Mouse (Mus musculus): ENCODE results near the gene Ptch2. TPM values are rescaled to one million over a fixed set of nuclear protein-coding genes. Genes with fewer than 3 reads are reported as not detected.

The Ptch2 gene
- polyA plus RNA-seq, 1 experiment from 2014 or later: 3.5 TPM

DNA sequence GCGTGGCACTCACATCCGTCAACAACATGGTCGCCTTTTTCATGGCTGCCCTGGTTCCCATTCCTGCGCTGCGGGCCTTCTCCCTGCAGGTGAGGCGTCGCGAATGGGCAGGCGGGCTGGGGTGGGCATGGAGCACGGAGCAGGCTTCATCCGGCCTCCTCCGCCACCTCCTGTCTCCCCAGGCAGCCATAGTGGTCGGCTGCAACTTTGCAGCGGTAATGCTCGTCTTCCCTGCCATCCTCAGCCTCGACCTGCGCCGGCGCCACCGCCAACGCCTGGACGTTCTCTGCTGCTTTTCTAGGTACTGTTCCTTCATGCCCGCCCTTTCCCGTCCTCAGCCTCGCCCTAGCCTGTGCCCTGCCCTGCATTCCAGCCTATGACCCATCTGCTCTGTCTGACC, 13.5 kb downstream of the Ptch2 start:
- Histone ChIP-seq H3K27ac (no peak overlapping the region), H3K27me3 (ENCODE audit: insufficient read depth, poor library complexity, severe bottlenecking) (no peaks in the 10 kb centered on the region), H3K4me3 (no peak overlapping the region), H3K36me3 (peaks cover 51% of the 10 kb centered on the region), H3K9me3 (no peaks in the 10 kb centered on the region), H3K4me1 (peaks cover 9% of the 10 kb centered on the region; the same call in 1 of the 2 replicates)
- 90% methylated on average over 25 of the region's 25 CpGs for WGBS
- no peak for DNase-seq (ENCODE audit: low spot score)

DNA sequence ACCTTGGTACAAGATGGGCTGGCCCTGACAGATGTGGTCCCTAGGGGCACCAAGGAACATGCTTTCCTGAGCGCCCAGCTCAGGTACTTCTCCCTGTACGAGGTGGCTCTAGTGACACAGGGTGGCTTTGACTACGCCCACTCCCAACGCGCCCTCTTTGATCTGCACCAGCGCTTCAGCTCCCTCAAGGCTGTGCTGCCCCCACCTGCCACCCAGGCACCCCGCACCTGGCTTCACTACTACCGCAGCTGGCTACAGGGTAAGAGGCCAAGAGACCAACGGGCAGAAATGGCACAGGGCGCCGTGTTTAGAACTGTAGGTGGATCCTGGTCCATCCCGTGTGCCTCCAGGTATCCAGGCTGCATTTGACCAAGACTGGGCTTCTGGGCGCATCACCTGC, 14.4 kb downstream of the Ptch2 start:
- Histone ChIP-seq H3K4me3 (no peak overlapping the region), H3K9me3 (no peaks in the 10 kb centered on the region), H3K36me3 (peaks cover 57% of the 10 kb centered on the region), H3K27ac (no peak overlapping the region), H3K4me1 (peaks cover 6% of the 10 kb centered on the region; the same call in 1 of the 2 replicates), H3K27me3 (ENCODE audit: insufficient read depth, poor library complexity, severe bottlenecking) (no peaks in the 10 kb centered on the region)
- DNase-seq (ENCODE audit: low spot score): no peak
- 84% methylated on average over 13 of the region's 13 CpGs for WGBS

DNA sequence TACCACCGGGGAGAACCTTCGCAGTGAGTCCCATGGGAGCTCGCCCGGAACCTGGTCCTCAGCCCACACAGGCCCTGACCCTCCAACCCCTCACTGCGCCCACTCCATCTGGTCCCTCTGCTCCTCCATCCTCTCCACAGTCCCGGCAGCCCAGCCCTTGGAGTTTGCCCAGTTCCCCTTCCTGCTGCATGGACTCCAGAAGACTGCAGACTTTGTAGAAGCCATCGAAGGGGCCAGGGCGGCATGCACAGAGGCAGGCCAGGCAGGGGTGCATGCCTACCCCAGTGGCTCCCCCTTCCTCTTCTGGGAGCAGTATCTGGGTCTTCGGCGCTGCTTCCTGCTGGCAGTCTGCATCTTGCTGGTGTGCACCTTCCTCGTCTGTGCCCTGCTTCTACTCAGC, 15.1 kb downstream of the Ptch2 start:
- no peak for DNase-seq (ENCODE audit: low spot score)
- Histone ChIP-seq H3K9me3 (no peaks in the 10 kb centered on the region), H3K36me3 (peaks cover 62% of the 10 kb centered on the region), H3K4me1 (no peaks in the 10 kb centered on the region; the same call in 1 of the 2 replicates), H3K27ac (no peak overlapping the region), H3K27me3 (ENCODE audit: insufficient read depth, poor library complexity, severe bottlenecking) (no peaks in the 10 kb centered on the region), H3K4me3 (no peak overlapping the region)
- 87% methylated on average over 11 of the region's 11 CpGs for WGBS

DNA sequence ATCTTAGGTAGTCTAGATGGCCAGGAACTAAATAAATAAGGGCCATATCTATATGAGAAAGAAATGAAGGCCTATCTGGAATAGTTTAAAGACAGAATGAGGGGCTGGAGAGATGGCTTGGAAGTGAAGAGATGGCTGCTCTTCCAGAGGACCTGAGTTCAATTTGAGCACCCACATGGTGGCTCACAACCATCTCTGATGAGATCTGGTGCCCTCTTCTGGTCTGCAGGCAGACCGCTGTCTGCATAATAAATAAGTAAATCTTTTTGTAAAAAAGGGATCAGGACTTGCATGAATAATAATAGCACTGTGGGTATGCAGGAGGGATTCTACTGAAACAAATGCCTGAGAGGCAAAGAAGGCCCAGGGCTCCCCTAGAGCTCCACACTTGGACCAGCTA, 17.4 kb downstream of the Ptch2 start:
- Histone ChIP-seq H3K27ac (no peak overlapping the region), H3K27me3 (ENCODE audit: insufficient read depth, poor library complexity, severe bottlenecking) (no peaks in the 10 kb centered on the region), H3K36me3 (peaks cover 55% of the 10 kb centered on the region), H3K4me3 (no peak overlapping the region), H3K9me3 (no peaks in the 10 kb centered on the region), H3K4me1 (no peaks in the 10 kb centered on the region)
- DNase-seq (ENCODE audit: low spot score): no peak
- 92% methylated on average over 1 of the region's 1 CpGs for WGBS

DNA sequence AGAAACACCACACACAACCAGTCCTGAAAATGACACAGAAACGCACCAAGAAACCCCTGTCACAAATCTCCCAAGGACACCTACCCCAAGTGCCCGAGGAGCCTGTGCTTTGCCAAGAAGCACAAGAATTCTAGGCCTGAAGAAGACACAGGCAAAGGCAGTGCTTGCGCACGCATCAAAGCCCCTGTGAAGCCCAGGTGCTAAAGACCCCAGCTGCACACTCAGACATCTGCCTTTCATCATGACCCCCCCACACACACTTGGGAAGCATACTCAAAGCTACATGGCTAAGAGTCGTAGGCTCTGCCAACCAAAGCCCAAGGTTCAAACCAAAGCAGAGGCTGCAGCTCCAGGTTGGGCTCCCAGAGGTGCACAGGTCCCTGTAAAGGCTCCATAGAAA, 19.7 kb downstream of the Ptch2 start:
- H3K9me3 ChIP-seq: no peaks in the 10 kb centered on the region
- H3K27ac ChIP-seq: no peak overlapping the region
- H3K4me1 ChIP-seq: no peaks in the 10 kb centered on the region
- no peak overlapping the region for H3K4me3 ChIP-seq
- H3K36me3 ChIP-seq: peaks cover 35% of the 10 kb centered on the region
- WGBS: 84% methylated on average over 5 of the region's 5 CpGs
- no peaks in the 10 kb centered on the region for H3K27me3 ChIP-seq (ENCODE audit: insufficient read depth, poor library complexity, severe bottlenecking)
- no peak for DNase-seq (ENCODE audit: low spot score)

DNA sequence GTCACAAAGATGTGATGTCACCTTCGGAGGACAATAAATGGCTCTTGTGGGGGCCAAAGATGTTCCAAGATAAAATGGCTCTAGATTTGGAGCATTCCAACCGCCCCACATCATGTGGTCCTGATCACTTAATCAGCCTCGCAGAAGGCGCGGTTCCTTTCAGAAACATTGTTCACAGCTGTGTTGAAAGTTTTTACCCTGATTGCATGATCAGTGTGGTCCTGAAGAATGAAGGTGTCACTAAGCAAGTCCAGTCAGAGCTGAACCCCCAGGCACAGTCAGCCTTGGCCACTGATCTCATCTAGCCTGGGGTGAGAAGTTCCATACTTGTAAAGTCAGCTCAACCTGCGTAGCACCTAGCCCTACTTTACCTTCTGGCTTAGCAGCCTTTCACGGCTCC, 22.1 kb downstream of the Ptch2 start:
- WGBS: 85% methylated on average over 7 of the region's 7 CpGs
- Histone ChIP-seq H3K36me3 (peaks cover 22% of the 10 kb centered on the region), H3K4me3 (no peak overlapping the region), H3K27ac (no peak overlapping the region), H3K4me1 (peaks cover 6% of the 10 kb centered on the region; the same call in 1 of the 2 replicates), H3K9me3 (no peaks in the 10 kb centered on the region), H3K27me3 (ENCODE audit: insufficient read depth, poor library complexity, severe bottlenecking) (no peaks in the 10 kb centered on the region)
- DNase-seq (ENCODE audit: low spot score): no peak

DNA sequence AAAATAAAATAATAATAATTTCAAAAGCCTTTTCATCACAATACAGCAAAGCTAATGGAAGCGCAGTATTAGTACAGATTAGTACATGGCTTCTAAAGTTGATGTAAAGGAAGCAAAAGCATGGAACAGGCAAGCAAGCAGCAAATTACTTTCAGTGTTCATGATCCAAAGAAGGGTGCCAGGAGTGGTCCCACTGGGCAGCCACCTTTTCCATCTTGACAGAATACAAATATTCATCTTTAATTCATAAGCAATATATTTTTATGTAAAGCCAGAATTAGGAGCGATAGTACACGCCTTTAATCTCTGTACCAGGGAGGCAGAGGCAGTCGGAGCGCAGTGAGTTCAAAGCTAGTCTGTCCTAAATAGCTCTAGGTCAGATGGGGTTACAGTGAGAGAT, 23.8 kb downstream of the Ptch2 start:
- Histone ChIP-seq H3K4me3 (peak overlapping the region; percentile 71), H3K27ac (peak overlapping the region; percentile 87), H3K9me3 (no peaks in the 10 kb centered on the region), H3K4me1 (peaks cover 12% of the 10 kb centered on the region), H3K36me3 (peaks cover 11% of the 10 kb centered on the region; the same call in 1 of the 2 replicates), H3K27me3 (ENCODE audit: insufficient read depth, poor library complexity, severe bottlenecking) (no peaks in the 10 kb centered on the region)
- 76% methylated on average over 5 of the region's 5 CpGs for WGBS
- no peak for DNase-seq (ENCODE audit: low spot score)

DNA sequence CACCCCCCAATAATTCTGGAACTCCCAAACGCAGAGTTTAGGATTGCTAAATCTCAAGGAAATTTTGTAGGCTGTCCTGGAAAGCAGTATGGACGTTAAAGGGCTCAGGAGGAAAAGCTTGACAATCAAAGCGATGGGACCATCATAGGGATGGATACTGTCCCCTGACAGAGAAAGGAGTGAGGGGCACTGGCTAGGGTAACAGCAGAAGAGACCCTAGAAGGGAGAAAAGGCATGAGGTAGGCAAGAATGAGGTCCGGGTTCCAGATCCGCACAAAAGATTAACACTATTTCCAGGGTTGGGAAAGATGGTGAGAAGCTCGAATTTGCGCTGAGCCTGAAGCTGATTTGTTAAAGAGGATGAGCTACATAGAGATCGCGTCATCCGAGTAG, 24.2 kb downstream of the Ptch2 start:
- DNase-seq (ENCODE audit: low spot score): no peak
- whole genome bisulfite sequencing: 8% methylated on average over 10 of the region's 10 CpGs
- H3K9me3 ChIP-seq: no peaks in the 10 kb centered on the region
- peaks cover 16% of the 10 kb centered on the region for H3K4me1 ChIP-seq
- no peaks in the 10 kb centered on the region for H3K27me3 ChIP-seq (ENCODE audit: insufficient read depth, poor library complexity, severe bottlenecking)
- H3K27ac ChIP-seq: peak overlapping the region; percentile 87
- peaks cover 7% of the 10 kb centered on the region; the same call in 1 of the 2 replicates for H3K36me3 ChIP-seq
- H3K4me3 ChIP-seq: peak overlapping the region; percentile 71

DNA sequence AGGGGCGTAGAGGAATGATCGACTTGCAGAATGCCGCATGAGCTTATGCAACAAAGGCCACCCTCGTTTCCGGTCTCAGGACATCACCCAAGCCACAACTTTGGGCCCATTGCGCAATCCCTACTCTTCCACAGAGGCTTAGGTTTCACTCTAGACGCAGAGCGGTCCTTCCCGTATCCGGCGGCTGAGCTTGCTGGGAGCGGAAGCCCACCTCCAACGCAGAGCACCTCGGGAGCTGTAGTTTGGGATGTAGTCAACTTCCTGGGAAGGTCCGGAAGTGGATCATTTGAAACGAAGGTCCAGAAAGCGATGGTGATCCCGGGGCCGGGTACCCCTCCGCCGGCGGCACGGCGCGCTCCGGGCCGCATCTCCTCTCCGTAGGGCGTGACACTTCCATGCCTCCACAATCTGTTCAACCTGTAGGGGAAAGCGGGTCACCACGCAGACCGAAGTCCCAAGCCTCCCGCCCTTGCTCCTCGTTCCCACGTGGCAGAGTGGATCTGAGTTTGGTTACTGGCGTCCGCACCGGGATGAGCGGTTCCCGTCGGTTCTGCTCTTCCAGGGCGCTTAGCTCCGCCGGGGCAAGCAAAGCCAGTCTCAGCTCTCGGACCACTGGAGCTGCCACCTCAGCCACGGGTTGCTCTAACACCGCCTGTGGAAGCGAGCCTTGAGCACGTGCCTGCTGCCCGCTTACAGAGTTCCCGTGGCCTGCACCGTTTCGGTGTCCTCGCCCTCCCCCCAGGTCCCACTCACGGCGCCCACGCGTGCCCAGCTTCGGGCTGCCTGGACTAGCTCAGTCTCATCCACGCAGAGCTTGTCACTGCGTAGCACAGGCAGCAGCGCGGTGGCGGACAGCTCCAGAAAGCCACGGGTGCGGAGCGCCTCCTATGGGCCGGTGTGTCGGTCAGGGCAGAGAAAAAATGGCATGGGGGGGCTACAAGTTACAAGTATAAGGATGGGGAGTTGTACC, 24.9 kb downstream of the Ptch2 start:
- Histone ChIP-seq H3K27me3 (ENCODE audit: insufficient read depth, poor library complexity, severe bottlenecking) (no peaks in the 10 kb centered on the region), H3K4me1 (peaks cover 23% of the 10 kb centered on the region), H3K27ac (peak overlapping the region; percentile 87), H3K4me3 (peak overlapping the region; percentile 71), H3K9me3 (no peaks in the 10 kb centered on the region), H3K36me3 (peaks cover under 1% of the 10 kb centered on the region; the same call in 1 of the 2 replicates)
- DNase-seq (ENCODE audit: low spot score): peak; percentile 98
- under 1% methylated on average over 69 of the region's 69 CpGs for WGBS

DNA sequence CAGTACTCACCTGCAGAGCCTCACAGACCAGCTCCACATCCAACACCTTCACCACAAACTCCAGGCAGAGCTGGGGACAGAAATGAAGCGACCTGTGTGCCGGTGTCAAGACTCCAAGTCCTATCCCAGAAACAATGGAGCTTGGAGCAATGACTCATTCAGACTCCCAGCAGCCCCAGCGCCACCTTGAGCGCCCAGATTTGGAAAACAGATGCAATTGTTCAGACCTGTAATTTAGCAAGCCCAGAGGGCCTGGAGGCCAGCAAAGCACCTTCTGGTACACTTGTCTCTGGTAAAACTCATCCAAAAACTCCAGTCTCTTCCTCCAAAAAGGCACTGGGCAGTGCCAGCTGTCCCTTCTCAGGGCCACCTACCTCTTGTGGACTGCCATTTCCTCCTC, 26.3 kb downstream of the Ptch2 start:
- Histone ChIP-seq H3K4me3 (no peak overlapping the region), H3K4me1 (peaks cover 26% of the 10 kb centered on the region), H3K36me3 (no peaks in the 10 kb centered on the region), H3K27me3 (ENCODE audit: insufficient read depth, poor library complexity, severe bottlenecking) (no peaks in the 10 kb centered on the region), H3K27ac (no peak overlapping the region), H3K9me3 (no peaks in the 10 kb centered on the region)
- 84% methylated on average over 4 of the region's 4 CpGs for WGBS
- no peak for DNase-seq (ENCODE audit: low spot score)

DNA sequence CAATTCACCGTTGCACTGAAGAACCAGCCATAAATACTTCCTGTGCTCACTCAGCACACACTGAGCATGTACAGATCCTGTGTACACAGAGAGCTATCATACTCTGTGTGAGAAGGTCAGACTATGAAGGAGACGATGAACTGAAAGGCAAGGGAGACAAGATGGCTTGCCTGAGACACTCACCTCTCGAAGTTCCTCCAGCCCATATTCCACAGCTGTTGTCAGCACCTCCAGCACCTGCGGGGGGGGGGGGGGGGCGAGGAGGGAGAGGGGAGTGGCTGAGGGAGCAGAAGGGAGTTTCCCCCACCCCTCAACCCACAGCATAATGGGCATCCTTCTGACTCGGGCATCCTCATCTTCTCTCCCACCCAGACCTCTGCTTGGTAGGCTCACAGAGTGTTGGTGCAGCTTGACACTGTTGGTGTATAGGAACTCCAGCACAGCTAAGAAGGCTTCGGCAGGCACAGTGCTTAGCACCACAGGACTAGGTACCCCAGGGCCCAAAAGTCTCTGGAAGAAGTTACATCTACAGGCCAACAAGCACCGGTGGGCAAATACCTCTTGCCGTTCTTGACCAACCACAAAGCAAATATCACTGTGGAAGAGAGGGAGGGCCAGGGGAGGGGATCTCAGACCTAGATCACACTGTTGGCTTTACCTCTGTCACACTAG, 27.8 kb downstream of the Ptch2 start:
- H3K36me3 ChIP-seq: 0 out of 2 replicates have a peak, but pooled peaks cover 7% of the 10 kb centered on the region
- H3K27ac ChIP-seq: no peak overlapping the region
- no peak for DNase-seq (ENCODE audit: low spot score)
- H3K4me1 ChIP-seq: peaks cover 26% of the 10 kb centered on the region
- H3K27me3 ChIP-seq (ENCODE audit: insufficient read depth, poor library complexity, severe bottlenecking): no peaks in the 10 kb centered on the region
- no peaks in the 10 kb centered on the region for H3K9me3 ChIP-seq
- no peak overlapping the region for H3K4me3 ChIP-seq
- 69% methylated on average over 8 of the region's 9 CpGs for WGBS

DNA sequence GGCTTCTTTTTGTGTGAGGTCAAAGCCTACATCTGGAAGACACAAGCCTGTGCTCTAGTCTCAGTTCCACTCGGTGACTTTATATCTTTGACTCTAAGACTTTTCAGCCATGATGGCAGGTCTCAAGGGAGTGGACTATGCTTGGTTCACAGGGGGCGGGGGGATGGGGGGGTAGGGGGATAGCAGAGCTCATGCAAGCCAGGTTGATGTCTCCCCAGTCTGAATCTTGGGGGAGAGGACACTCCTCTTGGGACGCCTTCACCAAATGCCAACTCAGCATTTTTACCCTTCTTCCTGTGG, 28.3 kb downstream of the Ptch2 start:
- Histone ChIP-seq H3K36me3 (peaks cover 7% of the 10 kb centered on the region; the same call in 1 of the 2 replicates), H3K4me1 (peaks cover 26% of the 10 kb centered on the region), H3K27me3 (ENCODE audit: insufficient read depth, poor library complexity, severe bottlenecking) (no peaks in the 10 kb centered on the region), H3K4me3 (no peak overlapping the region), H3K27ac (0 out of 2 replicates have a peak overlapping the region, but pooled peaks have one; percentile 81), H3K9me3 (no peaks in the 10 kb centered on the region)
- 81% methylated on average over 3 of the region's 3 CpGs for WGBS
- DNase-seq (ENCODE audit: low spot score): no peak

All from heart, embryonic 10.5 days (tissue).